Mouse (Mus musculus): ENCODE data around the gene Hist2h2bb. TPM values are rescaled to one million over a fixed set of nuclear protein-coding genes. Genes with fewer than 3 reads are reported as not detected.

Hist2h2bb gene
- polyA plus RNA-seq, 1 experiment from 2014 or later = 21.8 TPM

DNA sequence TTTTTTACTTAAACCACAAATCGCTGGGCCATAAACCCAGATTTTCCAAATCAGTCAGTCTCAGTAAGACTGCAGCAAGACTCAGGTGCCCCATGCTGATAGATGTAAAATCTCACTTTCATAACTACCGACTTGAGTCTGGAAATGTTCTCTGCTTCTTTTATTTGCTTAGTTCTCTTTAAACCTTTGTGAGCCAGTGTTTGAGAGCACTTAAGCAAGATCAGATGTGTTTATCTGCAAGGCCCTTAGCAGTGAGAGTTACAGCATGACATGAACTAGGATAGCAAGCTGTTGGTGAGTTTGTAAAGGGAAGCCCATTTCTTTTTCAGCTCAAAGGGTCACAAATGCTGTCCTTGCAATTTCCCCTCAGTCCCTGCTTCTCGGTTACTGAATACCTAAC, 12.4 kb upstream of the Hist2h2bb start:
- ATAC-seq (ENCODE audit: low FRiP score, low TSS enrichment) = no peak
- H3K9ac ChIP-seq (ENCODE audit: low read depth, low read length) = no peak overlapping the region
- 85% methylated on average over 3 of the region's 3 CpGs for WGBS
- no peaks in the 10 kb centered on the region for H3K9me3 ChIP-seq (ENCODE audit: control insufficient read depth, low read length)
- H3K4me2 ChIP-seq (replicated peaks; ENCODE audit: low read depth, low read length) = no peak overlapping the region
- no peaks in the 10 kb centered on the region for H3K36me3 ChIP-seq (ENCODE audit: control insufficient read depth, insufficient read depth, low read length)
- H3K4me3 ChIP-seq (ENCODE audit: low read length) = no peak overlapping the region
- peaks cover 7% of the 10 kb centered on the region; the same call in 1 of the 2 replicates for H3K4me1 ChIP-seq (ENCODE audit: control insufficient read depth, insufficient read depth, low read length)
- no peaks in the 10 kb centered on the region for H3K27me3 ChIP-seq (ENCODE audit: control insufficient read depth, insufficient read depth, low read length)
- no peak overlapping the region for H3K27ac ChIP-seq (ENCODE audit: low read depth, low read length)

GRCm38 (mm10) chr3:96260220-96260619, 9.3 kb upstream of the Hist2h2bb start:
- WGBS = 87% methylated on average over 5 of the region's 5 CpGs
- no peaks in the 10 kb centered on the region for H3K36me3 ChIP-seq (ENCODE audit: control insufficient read depth, insufficient read depth, low read length)
- H3K9me3 ChIP-seq (ENCODE audit: control insufficient read depth, low read length) = no peaks in the 10 kb centered on the region
- no peak for ATAC-seq (ENCODE audit: low FRiP score, low TSS enrichment)
- no peak overlapping the region for H3K27ac ChIP-seq (ENCODE audit: low read depth, low read length)
- no peaks in the 10 kb centered on the region for H3K27me3 ChIP-seq (ENCODE audit: control insufficient read depth, insufficient read depth, low read length)
- no peak overlapping the region for H3K4me2 ChIP-seq (replicated peaks; ENCODE audit: low read depth, low read length)
- peaks cover 15% of the 10 kb centered on the region; the same call in 1 of the 2 replicates for H3K4me1 ChIP-seq (ENCODE audit: control insufficient read depth, insufficient read depth, low read length)
- no peak overlapping the region for H3K9ac ChIP-seq (ENCODE audit: low read depth, low read length)
- H3K4me3 ChIP-seq (ENCODE audit: low read length) = no peak overlapping the region

DNA sequence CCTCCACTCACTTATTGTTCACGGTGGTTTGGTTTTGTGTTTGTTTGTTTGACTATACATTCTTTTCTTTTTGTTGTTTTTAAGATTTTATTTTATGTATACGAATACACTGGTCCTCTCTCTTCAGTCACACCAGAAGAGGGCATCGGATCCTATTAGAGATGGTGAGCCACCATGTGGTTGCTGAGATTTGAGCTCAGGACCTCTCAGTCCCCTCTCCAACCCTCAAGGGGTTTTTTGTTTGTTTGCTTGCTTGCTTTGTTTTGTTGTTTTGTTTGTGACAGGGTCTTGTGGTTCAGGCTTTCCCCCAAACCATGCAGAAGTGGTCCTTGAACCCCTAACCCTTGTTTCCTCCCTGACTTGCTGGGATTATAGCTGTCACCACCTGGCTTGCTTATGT, 7.9 kb upstream of the Hist2h2bb start:
- peaks cover 15% of the 10 kb centered on the region; the same call in 1 of the 2 replicates for H3K4me1 ChIP-seq (ENCODE audit: control insufficient read depth, insufficient read depth, low read length)
- peak overlapping the region; percentile 81 for H3K4me2 ChIP-seq (replicated peaks; ENCODE audit: low read depth, low read length)
- H3K27me3 ChIP-seq (ENCODE audit: control insufficient read depth, insufficient read depth, low read length) = no peaks in the 10 kb centered on the region
- 74% methylated on average over 3 of the region's 3 CpGs for WGBS
- no peaks in the 10 kb centered on the region for H3K9me3 ChIP-seq (ENCODE audit: control insufficient read depth, low read length)
- peak overlapping the region; percentile 86; the same call in 1 of the 2 replicates for H3K9ac ChIP-seq (ENCODE audit: low read depth, low read length)
- peak overlapping the region; percentile 99 for H3K27ac ChIP-seq (ENCODE audit: low read depth, low read length)
- peak overlapping the region; percentile 60; the same call in 1 of the 2 replicates for H3K4me3 ChIP-seq (ENCODE audit: low read length)
- H3K36me3 ChIP-seq (ENCODE audit: control insufficient read depth, insufficient read depth, low read length) = no peaks in the 10 kb centered on the region
- ATAC-seq (ENCODE audit: low FRiP score, low TSS enrichment) = no peak

DNA sequence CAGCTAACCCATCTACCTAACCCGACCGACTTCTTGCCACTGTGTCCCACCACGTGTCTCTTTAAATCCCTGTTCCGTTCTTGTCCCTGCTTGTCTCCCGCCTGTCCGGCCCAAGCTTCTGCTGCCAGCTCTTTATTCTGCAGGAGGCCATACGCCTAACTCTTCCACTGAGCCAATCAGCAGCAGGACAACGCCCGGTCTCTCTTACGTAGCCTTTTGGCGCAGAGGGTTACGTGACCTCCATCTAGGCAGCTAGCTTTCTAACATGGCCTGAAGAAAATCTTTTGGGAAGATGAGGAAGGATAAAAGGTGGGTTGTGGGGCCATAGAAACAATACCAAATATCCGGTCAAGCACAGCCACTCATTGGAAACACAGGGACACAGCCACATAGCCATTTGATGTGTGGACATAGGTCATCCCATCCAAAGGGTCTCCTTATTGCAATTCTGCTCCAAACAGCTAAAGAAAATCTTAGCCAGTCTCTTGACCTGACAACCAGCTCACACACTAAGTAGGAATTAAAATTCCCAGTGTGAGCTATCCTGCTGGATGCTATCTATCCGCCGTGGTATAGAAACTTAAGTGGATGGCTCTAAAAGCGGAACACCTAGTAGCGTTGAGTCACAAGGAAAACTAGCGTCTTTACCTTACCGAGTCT, 7.2 kb upstream of the Hist2h2bb start:
- peak; percentile 86 for ATAC-seq (ENCODE audit: low FRiP score, low TSS enrichment)
- peak overlapping the region; percentile 99 for H3K27ac ChIP-seq (ENCODE audit: low read depth, low read length)
- H3K9ac ChIP-seq (ENCODE audit: low read depth, low read length) = peak overlapping the region; percentile 86
- H3K4me1 ChIP-seq (ENCODE audit: control insufficient read depth, insufficient read depth, low read length) = peaks cover 21% of the 10 kb centered on the region; the same call in 1 of the 2 replicates
- peak overlapping the region; percentile 81 for H3K4me2 ChIP-seq (replicated peaks; ENCODE audit: low read depth, low read length)
- H3K4me3 ChIP-seq (ENCODE audit: low read length) = peak overlapping the region; percentile 60
- H3K36me3 ChIP-seq (ENCODE audit: control insufficient read depth, insufficient read depth, low read length) = no peaks in the 10 kb centered on the region
- WGBS = 1% methylated on average over 19 of the region's 19 CpGs
- H3K27me3 ChIP-seq (ENCODE audit: control insufficient read depth, insufficient read depth, low read length) = no peaks in the 10 kb centered on the region
- no peaks in the 10 kb centered on the region for H3K9me3 ChIP-seq (ENCODE audit: control insufficient read depth, low read length)

GRCm38 (mm10) chr3:96262979-96263550, 6.5 kb upstream of the Hist2h2bb start, which contains the start of gene Hist2h4:
TSS of gene Hist2h4 (minus strand) at chr3:96263311.
- H3K4me3 ChIP-seq (ENCODE audit: low read length) = peak within 1 kb of the TSS; percentile 60
- H3K4me2 ChIP-seq (replicated peaks; ENCODE audit: low read depth, low read length) = peak within 1 kb of the TSS; percentile 81
- H3K27me3 ChIP-seq (ENCODE audit: control insufficient read depth, insufficient read depth, low read length) = no peaks in the 10 kb centered on the region
- WGBS = 1% methylated on average over 40 of the region's 40 CpGs
- H3K9me3 ChIP-seq (ENCODE audit: control insufficient read depth, low read length) = no peaks in the 10 kb centered on the region
- H3K9ac ChIP-seq (ENCODE audit: low read depth, low read length) = peak within 1 kb of the TSS; percentile 86
- H3K4me1 ChIP-seq (ENCODE audit: control insufficient read depth, insufficient read depth, low read length) = peaks cover 26% of the 10 kb centered on the region; the same call in 1 of the 2 replicates
- ATAC-seq (ENCODE audit: low FRiP score, low TSS enrichment) = peak; percentile 92
- H3K36me3 ChIP-seq (ENCODE audit: control insufficient read depth, insufficient read depth, low read length) = no peaks in the 10 kb centered on the region
- H3K27ac ChIP-seq (ENCODE audit: low read depth, low read length) = peak within 1 kb of the TSS; percentile 99

- H3K27ac ChIP-seq (ENCODE audit: low read depth, low read length) = peak overlapping the region; percentile 99
Measured at GRCm38 (mm10) chr3:96263558-96264403, 5.8 kb upstream of the Hist2h2bb start.

GRCm38 (mm10) chr3:96264404-96264949, 5.1 kb upstream of the Hist2h2bb start:
- H3K9me3 ChIP-seq (ENCODE audit: control insufficient read depth, low read length) = no peaks in the 10 kb centered on the region
- H3K4me2 ChIP-seq (replicated peaks; ENCODE audit: low read depth, low read length) = peak overlapping the region; percentile 45
- H3K27ac ChIP-seq (ENCODE audit: low read depth, low read length) = peak overlapping the region; percentile 99
- no peak for ATAC-seq (ENCODE audit: low FRiP score, low TSS enrichment)
- H3K27me3 ChIP-seq (ENCODE audit: control insufficient read depth, insufficient read depth, low read length) = no peaks in the 10 kb centered on the region
- no peaks in the 10 kb centered on the region for H3K36me3 ChIP-seq (ENCODE audit: control insufficient read depth, insufficient read depth, low read length)
- no peak overlapping the region; the same call in 1 of the 2 replicates for H3K4me3 ChIP-seq (ENCODE audit: low read length)
- H3K4me1 ChIP-seq (ENCODE audit: control insufficient read depth, insufficient read depth, low read length) = peaks cover 28% of the 10 kb centered on the region; the same call in 1 of the 2 replicates
- peak overlapping the region; percentile 62; the same call in 1 of the 2 replicates for H3K9ac ChIP-seq (ENCODE audit: low read depth, low read length)
- WGBS = 75% methylated on average over 7 of the region's 7 CpGs

More at GRCm38 (mm10) chr3:96263558-96264403, 5.8 kb upstream of the Hist2h2bb start:
- Histone ChIP-seq H3K27me3 (ENCODE audit: control insufficient read depth, insufficient read depth, low read length) (no peaks in the 10 kb centered on the region), H3K4me3 (ENCODE audit: low read length) (peak overlapping the region; percentile 60), H3K9ac (ENCODE audit: low read depth, low read length) (peak overlapping the region; percentile 62), H3K9me3 (ENCODE audit: control insufficient read depth, low read length) (no peaks in the 10 kb centered on the region), H3K4me1 (ENCODE audit: control insufficient read depth, insufficient read depth, low read length) (peaks cover 28% of the 10 kb centered on the region; the same call in 1 of the 2 replicates), H3K4me2 (replicated peaks; ENCODE audit: low read depth, low read length) (peak overlapping the region; percentile 45), H3K36me3 (ENCODE audit: control insufficient read depth, insufficient read depth, low read length) (no peaks in the 10 kb centered on the region)
- ATAC-seq (ENCODE audit: low FRiP score, low TSS enrichment) = no peak
- 5% methylated on average over 27 of the region's 27 CpGs for WGBS

DNA sequence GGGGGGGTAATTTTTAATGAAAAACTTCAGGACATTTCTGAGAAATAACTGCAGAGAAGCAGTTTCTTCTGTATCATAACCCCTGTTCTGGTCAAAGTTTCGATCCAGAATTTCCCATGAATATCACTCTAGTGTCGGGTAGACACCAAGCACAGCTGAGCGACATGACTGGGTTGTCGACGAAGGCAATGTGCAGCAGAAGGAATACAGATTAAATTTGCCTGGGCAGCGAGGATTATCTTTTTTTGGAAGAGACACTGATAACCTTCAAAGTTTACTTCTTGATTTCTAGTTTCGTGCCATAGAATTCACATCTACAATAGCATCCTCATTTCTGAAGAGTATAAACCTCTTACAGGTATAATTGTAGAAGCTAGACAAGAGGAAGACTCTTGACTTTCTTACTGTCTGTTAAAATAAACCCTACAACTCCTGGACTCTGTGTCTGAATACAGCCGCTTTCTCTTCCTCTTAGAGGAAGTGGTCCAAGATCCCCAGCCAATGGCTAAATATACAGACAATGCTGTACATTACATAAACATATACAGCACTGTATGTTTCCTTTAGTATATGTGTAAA, 3.3 kb upstream of the Hist2h2bb start:
- 84% methylated on average over 8 of the region's 8 CpGs for WGBS
- Histone ChIP-seq H3K4me2 (replicated peaks; ENCODE audit: low read depth, low read length) (no peak overlapping the region), H3K9ac (ENCODE audit: low read depth, low read length) (no peak overlapping the region), H3K27me3 (ENCODE audit: control insufficient read depth, insufficient read depth, low read length) (no peaks in the 10 kb centered on the region), H3K27ac (ENCODE audit: low read depth, low read length) (0 out of 2 replicates have a peak overlapping the region, but pooled peaks have one; percentile 8), H3K4me1 (ENCODE audit: control insufficient read depth, insufficient read depth, low read length) (peaks cover 26% of the 10 kb centered on the region; the same call in 1 of the 2 replicates), H3K4me3 (ENCODE audit: low read length) (no peak overlapping the region), H3K36me3 (ENCODE audit: control insufficient read depth, insufficient read depth, low read length) (no peaks in the 10 kb centered on the region), H3K9me3 (ENCODE audit: control insufficient read depth, low read length) (no peaks in the 10 kb centered on the region)
- ATAC-seq (ENCODE audit: low FRiP score, low TSS enrichment) = no peak
